Mouse (Mus musculus): ENCODE data around the gene Arhgap31.

Gene Arhgap31

DNA sequence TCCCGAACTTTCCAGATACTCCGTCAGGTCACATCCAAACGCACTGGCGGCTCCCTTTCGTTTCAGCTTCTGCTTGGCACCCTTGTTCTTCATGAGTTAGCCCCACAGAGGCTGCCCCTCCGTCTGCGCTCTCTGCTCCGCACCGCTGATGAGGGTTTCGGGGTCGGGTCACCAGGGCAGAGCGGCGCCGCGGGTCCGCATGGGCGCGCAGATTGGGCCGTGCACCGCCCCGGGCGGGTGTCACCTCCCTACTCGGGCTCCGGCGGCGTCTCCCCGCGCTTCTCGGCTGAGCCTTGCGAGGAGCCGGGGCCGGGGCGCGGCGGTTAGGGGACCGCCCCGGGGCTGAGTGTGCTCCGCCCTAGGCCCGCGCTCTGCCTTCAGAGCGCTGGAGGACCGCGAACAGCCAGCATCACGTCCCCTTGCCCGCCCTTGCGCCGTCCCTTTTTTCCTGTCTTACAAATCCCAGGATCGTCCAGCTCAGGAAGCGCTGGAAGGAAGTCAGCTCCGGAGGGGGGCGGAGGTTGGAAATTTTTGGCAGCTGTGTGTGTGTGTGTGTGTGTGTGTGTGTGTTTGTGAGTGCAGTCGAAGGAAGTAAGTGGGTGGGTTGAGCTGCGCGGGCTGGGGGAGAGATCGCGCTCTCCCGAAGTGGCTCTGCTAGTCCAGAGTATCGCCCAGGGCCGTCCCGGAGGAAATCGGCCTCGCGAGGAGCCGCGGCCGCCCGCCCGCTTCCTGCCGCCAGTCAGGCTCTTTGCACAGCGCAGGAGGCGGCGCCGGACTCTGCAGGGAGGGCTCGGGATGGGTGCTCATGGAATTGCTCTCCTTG, at the start of gene Arhgap31:
Gene Arhgap31, minus strand, starts transcription at position 694 of the 823 bp plus-strand sequence.
- DNase-seq (ENCODE audit: low read depth): no peak

DNA sequence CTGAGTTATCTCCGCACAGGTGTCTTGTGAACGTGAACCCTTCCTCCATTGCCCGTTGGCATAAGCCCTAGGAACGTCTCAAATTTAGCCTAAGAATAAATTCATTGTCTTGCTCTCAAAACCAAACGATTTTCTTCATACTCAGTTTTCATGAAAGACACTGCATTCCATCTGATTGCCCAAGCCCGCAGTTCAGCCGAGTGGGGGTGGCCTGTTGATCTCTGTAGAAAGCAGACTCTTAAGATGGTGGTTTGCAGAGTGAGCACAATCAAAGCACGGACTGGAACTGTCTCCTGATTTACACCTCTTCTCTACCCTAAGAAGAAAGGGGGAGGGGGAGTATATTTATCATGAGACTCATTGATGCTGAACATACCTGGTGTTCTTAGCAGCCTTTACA, 49.3 kb upstream of the Arhgap31 start:
- DNase-seq (ENCODE audit: low read depth): no peak

DNA sequence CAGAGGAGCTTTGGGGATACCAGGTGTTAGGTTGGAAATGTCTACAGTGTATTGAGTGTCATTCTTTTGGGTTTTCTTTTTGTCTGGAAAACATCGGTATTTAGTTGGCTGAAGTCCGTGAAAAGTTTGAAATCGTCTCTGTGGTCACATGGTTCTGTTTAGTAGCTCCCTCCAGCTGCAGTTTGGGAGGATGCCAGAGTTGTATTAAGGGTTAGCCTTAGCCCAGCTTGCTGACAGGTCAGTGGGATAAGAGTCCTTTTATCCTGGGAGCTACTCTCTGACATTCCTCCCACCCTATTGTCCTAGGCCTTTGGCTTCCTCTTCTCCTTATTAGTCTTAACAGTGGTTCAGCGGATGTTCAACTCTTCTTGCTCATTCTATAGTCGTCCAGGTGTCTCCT, 48.9 kb upstream of the Arhgap31 start:
- no peak for DNase-seq (ENCODE audit: low read depth)

DNA sequence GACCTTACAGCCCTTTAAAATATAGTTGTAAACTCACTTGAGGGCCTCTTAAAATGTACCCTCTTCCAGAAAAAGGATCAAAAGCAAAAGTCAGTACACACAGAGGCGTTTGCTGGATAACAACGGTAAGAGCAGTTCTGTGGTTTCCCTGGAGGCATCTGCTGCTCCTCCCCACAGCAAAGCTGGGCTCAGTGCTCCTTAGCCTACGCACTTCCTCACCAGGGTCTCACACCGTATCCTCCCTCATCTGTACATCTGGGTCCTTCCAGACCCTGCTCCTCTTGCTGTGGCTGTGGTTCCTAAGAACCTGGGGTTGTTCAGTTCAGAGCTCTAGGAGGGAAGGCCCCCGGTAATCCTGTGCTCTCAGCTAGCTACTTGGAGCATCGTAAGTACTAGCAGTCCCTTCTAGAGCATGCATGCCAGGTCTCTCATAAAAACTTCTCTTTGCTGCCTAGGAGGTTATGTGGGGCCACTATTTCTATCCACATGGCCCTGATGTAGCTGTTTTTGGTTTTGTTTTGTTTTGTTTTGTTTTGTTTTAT, 47.8 kb upstream of the Arhgap31 start:
- DNase-seq (ENCODE audit: low read depth): no peak

DNA sequence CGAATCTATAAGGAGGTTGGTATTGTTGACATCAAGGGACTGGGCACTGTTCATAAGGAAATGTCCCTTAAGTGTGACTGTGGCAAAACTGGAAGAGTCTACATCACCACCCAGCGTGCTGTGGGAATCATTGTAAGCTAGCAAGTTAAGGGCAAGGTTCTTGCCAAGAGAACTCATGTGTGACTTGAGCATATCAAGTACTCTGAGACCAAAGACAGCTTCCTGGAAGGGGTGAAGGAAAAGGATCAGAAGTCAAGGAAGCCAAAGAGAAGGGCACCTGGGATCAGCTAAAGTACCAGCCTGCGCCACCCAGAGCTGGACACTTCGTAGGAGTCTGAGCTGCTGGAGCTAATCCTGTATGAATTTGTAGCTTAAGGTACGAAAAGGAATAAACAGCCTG, 47.2 kb upstream of the Arhgap31 start:
- no peak for DNase-seq (ENCODE audit: low read depth)

DNA sequence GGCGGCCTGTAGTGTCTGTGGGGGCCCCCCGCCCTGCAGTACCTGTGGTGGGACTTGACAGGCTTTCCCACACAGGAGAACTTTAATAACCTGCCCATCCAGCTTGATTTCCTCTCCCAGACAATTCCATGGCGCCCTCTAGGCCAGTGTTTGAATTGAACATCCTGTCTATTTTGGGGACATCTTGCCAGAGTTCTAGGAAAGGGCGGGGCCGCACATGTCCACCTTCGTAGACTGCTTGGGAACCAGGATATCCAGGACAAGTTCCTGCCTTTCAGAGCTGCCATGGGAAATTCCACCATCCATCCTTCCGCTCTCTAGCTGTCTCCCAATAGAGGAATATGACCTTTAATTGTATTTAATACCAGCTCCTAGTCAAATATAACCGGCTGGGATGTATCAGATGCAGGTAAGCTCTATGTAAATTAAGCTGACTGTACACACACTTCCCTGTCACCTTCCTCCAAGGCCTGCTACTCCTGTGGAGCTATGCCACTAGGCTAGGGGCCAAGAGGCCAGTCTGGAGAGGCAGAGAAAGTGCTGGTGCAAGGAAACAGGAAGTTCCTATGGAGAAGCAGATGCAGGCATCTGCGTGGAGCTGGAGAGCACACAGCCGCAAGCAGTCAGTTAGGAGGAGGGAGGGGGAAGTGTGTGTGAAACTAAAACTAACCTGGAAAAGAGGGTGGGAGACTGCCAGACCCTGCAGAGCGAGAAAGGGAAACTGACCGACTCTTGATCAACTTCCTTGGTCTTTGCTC, 45.2 kb upstream of the Arhgap31 start:
- DNase-seq (ENCODE audit: low read depth): no peak

DNA sequence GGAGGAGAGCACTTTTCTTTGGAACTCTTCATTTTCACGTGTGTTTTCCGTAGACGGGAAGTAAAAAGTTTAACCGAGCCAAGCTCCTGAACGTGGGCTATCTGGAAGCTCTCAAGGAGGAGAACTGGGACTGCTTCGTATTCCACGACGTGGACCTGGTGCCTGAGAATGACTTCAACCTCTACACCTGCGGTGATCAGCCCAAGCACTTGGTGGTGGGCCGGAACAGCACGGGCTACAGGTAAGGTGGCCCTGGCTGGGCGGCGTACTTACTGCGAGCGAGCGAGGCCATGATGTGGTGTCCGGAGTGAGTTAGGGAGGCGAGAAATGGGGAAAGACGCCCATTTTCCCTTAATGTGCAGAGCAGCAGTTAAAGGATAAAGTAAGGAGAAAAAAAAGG, 44.6 kb upstream of the Arhgap31 start:
- DNase-seq (ENCODE audit: low read depth): no peak

DNA sequence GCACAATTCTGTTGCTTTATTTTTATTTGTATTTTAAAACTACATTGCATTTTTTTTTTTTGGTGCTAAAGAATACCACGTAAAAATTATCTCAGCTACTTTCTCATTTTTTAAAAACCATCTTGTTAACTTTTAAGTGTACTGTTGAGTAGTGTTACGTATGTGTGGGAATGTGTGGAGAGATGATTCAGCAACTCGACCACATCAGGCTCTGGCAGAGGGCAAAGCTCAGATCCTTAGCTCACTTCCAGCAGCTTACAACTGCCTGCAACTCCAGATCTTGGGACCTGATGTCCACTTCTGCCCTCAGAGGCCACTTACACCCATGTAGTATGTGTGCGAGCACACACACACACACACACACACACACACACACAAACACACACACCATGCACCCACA, 43.5 kb upstream of the Arhgap31 start:
- DNase-seq (ENCODE audit: low read depth): no peak

DNA sequence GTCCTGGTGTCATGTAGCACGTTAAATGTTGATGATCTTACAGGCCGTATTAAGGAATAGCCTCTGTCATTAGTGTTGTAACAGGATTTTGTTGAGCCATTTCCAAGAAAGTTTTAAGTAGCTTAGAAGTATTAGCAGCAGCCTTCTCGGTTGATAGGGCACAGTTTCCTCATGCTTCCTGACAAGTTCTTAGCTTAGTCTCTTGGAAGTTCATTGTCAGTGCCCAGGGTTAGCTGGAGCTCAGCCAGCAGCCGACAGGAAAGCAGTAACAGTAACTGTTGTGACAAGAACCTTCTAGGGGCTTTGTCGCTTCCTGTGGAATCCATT, 43.1 kb upstream of the Arhgap31 start:
- no peak for DNase-seq (ENCODE audit: low read depth)

DNA sequence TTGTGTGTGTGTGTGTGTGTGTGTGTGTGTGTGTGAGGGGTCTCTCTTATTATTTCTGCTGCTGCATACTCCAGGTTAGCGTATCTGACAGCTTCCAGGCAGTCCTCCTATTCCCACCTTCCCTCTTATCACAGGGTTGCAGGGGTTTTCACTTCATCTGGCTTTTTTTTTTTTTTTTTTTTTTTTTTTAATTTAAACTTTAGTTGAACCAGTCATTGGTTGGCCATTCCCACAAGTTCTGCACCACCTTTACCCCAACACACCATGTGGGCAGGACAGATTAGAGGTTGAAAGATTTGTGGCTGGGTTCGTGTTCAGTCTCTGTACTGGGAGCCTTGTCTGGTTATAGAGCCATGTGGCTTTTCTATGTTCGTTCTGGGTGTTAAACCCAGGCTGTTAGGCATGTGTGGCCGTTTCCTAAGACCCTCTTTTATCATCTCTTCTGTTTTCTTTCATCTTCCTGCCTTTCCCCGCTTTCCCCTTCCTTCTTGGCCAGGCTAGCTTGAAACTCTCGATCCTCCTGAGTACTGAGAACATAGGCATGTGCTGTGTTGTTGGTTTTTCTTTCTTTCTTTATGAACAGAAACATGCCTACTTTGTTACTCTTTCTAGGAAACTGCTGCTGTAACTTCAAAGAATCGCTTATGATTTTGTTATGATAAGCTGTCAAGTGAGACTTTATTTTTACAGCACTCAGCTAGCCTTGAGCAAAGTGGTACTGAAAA, 42.5 kb upstream of the Arhgap31 start:
- DNase-seq (ENCODE audit: low read depth): no peak

DNA sequence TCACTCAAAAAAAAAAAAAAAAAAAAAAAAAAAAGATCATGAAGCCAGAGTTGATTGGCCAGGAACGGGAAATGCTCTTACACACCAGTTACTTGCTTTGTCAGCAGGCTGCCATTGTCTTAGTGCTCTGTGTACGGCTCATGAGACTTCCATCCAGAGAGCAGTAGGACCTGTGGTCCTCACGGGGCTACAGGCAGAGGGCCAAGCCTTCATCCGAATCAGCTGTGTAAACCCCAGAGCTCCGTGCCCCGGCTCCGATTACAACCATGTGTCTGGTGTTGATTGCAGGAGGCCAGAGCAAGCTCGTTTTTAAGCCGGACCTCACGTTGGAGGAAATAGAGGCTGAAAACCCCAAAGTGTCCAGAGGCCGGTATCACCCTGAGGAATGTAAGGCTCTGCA, 40.6 kb upstream of the Arhgap31 start:
- no peak for DNase-seq (ENCODE audit: low read depth)

DNA sequence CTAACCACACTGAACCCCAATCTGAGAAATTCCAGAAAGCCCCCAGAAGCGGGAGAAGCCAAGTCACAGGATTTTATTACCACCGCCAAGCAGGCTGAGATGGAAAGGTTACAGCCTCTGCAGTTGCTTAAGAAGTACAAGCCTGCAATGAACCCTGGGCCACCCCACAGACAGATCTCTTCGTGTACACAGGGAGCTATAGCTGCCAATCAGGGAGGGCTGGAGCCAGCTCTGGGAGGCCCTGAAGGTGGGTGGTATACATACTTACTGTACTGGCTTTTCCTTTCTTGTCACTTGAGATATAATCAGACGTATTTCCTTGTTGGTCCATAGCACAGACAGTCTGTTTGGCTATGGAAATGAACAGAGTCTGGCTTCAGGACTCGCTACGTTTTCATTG, 37.7 kb upstream of the Arhgap31 start:
- DNase-seq (ENCODE audit: low read depth): no peak

DNA sequence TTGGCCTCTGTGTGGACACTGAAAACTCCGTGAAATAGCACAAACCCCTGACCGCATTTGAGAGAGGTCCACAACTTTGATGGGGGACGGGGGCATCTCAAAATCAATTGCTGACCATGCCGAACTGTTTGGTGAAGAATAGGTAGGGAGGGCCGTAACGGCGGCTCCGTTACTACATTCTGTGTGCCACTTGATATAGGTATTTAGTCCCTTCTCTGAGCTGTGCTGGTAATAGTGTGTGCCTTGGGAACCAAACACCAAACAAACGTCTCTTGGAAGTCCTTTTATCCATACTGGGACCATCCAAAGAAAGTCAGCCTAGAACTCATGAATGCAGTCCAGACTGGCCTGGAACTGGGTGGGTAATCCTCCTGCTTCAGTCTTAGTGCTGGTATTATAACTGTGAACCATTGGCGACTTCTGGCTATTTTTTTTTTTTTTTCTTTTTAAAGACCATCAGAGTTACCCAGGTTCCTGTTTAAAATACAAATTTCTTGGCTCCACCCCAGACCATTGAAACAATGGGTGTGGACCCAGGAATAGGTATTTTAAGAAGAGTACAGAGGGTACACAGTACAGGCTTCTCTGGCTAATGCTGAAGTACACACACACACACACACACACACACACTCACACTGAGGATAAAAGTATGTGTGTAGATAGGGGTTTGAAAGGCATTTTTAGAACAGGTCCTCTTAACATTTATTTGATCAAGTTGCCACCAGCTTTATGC, 31.0 kb upstream of the Arhgap31 start:
- no peak for DNase-seq (ENCODE audit: low read depth)

DNA sequence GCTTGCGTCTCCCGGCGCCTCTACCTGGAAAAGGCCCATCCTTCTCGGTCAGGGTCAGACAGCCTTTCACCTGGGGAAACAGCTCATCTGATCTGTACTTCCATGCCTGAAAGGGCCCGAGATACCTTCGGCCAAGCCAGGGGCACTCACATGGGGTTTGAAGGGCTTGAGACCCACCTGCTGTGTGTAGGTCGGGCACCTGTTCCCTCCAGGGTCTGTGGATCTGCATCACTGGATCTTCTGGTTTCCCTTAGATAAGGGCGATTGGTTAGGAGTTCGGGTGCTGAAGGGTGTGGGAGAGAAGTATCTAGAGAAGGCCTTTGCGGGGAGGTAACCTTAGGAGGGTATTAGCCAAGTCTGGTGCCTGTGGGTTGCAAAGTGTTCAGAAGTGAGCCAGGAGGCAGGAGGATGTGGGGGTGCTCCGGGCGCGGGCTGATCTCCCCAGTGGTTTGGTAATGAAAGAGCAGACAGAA, 29.6 kb upstream of the Arhgap31 start:
- no peak for DNase-seq (ENCODE audit: low read depth)

DNA sequence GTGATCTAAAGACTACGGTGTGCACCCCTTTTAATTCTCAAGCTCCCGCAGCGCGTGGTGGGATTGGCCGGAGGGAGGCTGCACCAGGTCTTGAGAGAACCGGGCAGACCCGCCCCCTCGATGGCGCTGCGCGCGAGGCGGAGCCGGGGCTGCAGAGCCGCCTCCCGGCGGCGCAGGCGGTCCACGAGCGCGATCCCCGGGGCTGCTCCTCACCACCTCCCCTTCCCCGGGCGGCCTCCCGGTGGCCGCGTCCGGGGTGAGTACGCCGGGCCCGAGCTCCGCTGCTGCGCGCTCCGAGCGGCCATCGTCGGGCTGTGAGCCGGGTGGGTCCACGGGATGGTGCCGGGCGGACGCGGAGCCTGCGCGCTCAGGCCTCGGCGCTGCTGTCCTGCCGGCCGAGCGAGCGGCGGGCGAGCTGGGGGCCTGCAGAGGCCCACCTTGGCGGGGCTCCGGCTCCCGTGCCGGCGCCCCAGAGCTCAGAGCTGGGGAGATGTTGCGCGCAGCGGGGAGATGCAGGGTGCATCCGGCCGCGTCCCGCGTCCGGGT, 29.1 kb upstream of the Arhgap31 start, which contains the start of gene B4galt4:
Gene B4galt4, plus strand, starts transcription at position 152 of the 546 bp plus-strand sequence.
- no peak for DNase-seq (ENCODE audit: low read depth)

DNA sequence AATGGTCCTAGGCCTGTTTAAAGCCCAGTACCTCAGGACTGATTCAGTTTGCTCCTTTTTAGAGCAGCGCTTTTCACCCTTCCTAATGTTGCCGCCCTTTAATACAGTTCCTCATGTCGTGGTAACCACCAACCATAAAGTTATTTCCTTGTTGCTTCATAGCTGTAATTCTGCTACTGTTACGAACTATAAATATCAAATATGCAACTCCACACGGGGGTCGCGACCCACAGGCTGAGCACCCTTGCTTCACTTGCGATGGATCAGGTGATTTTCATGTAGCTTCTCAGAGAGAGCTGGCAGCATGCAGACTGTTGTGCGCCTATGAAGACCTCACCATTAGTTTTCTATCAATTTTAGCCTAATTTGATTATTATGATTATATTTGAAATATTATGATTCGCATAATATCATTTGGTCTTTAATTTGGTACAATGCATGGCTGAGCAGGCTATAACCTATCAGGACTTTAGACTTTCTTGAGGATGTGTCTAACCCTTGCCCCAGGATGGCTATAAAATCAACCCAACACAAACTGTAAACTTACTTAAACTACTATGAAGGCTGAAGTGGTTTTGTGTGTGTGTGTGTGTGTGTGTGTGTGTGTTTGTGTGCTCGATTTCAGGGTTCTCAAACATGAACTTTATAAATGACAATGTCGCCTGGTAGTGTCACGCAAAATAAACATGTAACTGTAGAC, 28.3 kb upstream of the Arhgap31 start:
- DNase-seq (ENCODE audit: low read depth): no peak

DNA sequence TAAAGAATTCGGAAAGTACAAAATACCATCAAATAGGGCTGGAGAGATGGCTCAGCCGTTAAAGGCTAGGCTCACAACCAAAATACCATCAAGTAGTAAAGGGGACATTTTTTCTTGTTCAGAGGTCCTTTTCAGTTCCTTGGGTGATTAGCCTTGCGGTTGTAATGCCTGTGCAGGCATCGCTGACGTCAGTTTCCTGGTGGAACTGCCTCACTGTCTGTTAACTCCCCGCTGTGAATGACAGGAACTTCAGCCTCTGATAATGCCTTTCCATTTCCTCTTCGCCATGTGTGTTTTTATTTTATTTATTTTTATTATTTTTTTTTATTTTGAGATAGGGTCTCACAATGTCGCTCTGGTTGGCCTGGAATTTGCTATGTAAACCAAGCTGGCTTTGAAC, 17.8 kb upstream of the Arhgap31 start:
- DNase-seq (ENCODE audit: low read depth): no peak

DNA sequence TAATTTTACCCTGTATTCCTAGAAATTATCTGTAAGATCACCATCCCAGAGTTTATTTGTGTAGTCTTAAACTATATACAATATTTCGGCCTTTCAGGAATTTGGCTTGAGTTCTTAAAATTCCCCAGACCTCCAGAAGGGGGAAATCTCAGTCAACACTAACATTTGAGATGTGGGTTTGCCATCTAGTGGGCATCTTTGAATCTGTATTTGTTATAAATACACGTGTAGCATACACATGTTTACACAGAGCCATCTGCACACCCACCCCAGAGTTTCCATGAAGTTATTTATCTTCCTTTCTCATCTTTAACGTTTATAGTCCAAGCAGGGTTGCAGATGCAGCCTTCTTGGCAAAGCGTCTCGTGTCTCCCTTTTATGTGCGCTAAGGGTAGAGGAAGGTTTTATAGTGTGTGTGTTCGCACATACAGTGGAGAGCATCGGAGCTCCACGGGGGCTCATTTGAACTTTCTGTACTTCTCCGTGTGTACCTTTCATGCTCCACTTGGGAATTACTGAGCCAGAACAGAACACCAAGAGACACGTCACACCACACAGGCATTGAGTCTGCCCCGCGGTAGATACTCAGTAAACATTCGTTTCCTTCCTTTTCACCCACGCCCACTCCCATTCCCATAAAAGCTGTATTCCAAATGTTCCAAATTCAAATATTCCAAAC, 16.7 kb upstream of the Arhgap31 start:
- DNase-seq (ENCODE audit: low read depth): no peak

DNA sequence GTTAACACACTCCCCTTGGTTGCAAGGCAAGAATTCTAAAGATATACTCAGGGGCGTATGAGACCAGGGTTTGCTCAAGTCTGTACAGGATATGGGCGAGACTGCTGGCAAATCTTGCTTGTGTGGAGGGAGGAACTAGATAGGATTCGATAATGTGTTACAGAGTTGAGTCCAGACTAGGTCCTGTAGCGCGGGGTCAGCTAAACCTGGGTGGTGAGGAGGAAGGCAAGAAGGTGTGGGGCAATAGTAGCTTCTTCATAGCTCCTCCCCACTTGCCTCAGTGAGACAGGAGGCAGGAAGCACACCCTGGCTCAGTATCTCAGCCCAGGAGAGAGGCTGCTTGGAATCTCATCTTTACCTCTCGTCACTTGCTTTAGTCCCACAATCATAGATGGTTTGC, 16.1 kb upstream of the Arhgap31 start:
- no peak for DNase-seq (ENCODE audit: low read depth)

DNA sequence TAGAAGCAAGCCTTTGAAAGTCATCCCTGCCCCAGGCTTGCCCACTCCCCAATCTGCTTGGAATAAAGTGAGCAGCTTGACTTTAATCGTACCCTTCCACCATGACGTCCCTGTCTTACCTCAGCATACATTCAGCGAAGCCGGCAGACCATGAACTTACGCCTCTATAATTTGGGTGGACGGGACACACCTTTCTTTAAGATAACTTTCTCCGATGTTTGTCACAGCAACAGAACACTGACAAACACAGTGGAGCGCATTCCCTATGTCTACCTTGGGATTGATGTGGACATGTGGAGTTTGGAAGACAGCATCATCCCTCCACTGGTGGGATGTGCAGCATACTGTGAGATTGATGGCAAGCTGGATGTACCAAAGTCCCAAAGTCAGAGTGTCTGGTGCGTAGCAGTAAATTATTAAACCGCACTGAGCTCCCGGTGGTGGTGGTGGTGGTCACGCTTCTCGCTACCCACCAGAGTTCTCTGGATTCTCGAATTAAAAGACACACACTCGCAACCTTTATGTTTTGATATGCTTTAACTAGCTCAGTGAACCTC, 15.6 kb upstream of the Arhgap31 start:
- no peak for DNase-seq (ENCODE audit: low read depth)

Data from c-Kit-positive CD71-negative TER-119-negative erythroid progenitor cells, embryonic 14.5 days (primary cell).